Mouse (Mus musculus) stomach, postnatal 0 days (tissue): ENCODE measurements around the gene Anp32a.

Experiments used
- CTCF ChIP-seq: IDR thresholded peaks from 2 replicates; pipeline ENCODE4 v1.5.1; 2016; ENCODE audit warnings: antibody characterized with exemption, low read depth, mild to moderate bottlenecking, moderate library complexity
- EP300 ChIP-seq: optimal IDR thresholded peaks from 2 replicates; pipeline ENCODE3; 2016; ENCODE audit warnings: antibody characterized with exemption

- TF ChIP-seq CTCF (no peak), EP300 (no peak)
These were observed 5.2 kb downstream of the Anp32a start for GRCm38 (mm10) chr9:62346388-62346679.
